Mouse (Mus musculus) urinary bladder, postnatal 36 days (tissue): ENCODE results near the gene Tln1.

ENCODE experiments used
- DNase-seq, 2 experiments: peaks; one replicate each; pipeline ENCODE4 v3.0.0; 2022; ENCODE audit warnings: low spot score in 2 of 2, mixed read lengths in 1 of 2

The Tln1 gene

GRCm38 (mm10) chr4:43547160-43547559, 15.3 kb downstream of the Tln1 start:
- no peak for DNase-seq

- DNase-seq = no peak
These were observed 16.0 kb downstream of the Tln1 start for GRCm38 (mm10) chr4:43546375-43547047.

- no peak for DNase-seq
These were observed 20.4 kb downstream of the Tln1 start for GRCm38 (mm10) chr4:43542044-43542443.

- no peak for DNase-seq
These were observed 26.5 kb downstream of the Tln1 start for GRCm38 (mm10) chr4:43536031-43536430.

GRCm38 (mm10) chr4:43535628-43536027, 26.9 kb downstream of the Tln1 start:
- no peak for DNase-seq

GRCm38 (mm10) chr4:43533270-43533669, 29.2 kb downstream of the Tln1 start:
- no peak for DNase-seq

GRCm38 (mm10) chr4:43530581-43530980, 31.9 kb downstream of the Tln1 start:
- DNase-seq = peak in 1 of 2 experiments; percentile 70

- DNase-seq = no peak
These were observed 32.4 kb downstream of the Tln1 start for GRCm38 (mm10) chr4:43530081-43530501.

- DNase-seq = no peak
These were observed 34.0 kb downstream of the Tln1 start for GRCm38 (mm10) chr4:43528487-43528886.

GRCm38 (mm10) chr4:43527880-43528279, 34.6 kb downstream of the Tln1 start:
- DNase-seq = no peak

GRCm38 (mm10) chr4:43519956-43520355, 42.5 kb downstream of the Tln1 start:
- peak; percentile 86 to 89 for DNase-seq

GRCm38 (mm10) chr4:43519551-43519950, 42.9 kb downstream of the Tln1 start:
- no peak for DNase-seq

GRCm38 (mm10) chr4:43515764-43516708, 46.5 kb downstream of the Tln1 start:
- DNase-seq = no peak

GRCm38 (mm10) chr4:43513791-43514190, 48.7 kb downstream of the Tln1 start:
- DNase-seq = no peak

GRCm38 (mm10) chr4:43513300-43513699, 49.2 kb downstream of the Tln1 start:
- DNase-seq = no peak

- no peak for DNase-seq
These were observed 49.8 kb downstream of the Tln1 start for GRCm38 (mm10) chr4:43512653-43513052.

- no peak for DNase-seq
These were observed 50.6 kb downstream of the Tln1 start for GRCm38 (mm10) chr4:43511675-43512454.

- DNase-seq = no peak
These were observed 53.4 kb downstream of the Tln1 start for GRCm38 (mm10) chr4:43509109-43509508.

GRCm38 (mm10) chr4:43508666-43508997, 53.9 kb downstream of the Tln1 start:
- peak in 1 of 2 experiments; percentile 60 for DNase-seq

- DNase-seq = no peak
These were observed 54.4 kb downstream of the Tln1 start for GRCm38 (mm10) chr4:43507938-43508665.

- no peak for DNase-seq
These were observed 55.8 kb downstream of the Tln1 start, which contains the start of gene Car9 for GRCm38 (mm10) chr4:43506536-43507185. Car9 (plus strand) TSS chr4:43506966.
